Mouse (Mus musculus): ENCODE data around the gene 1810049J17Rik. TPM values are rescaled to one million over a fixed set of nuclear protein-coding genes. Genes with fewer than 3 reads are reported as not detected.

1810049J17Rik gene
- total and polyA plus RNA-seq, 3 experiments, result 23.9 TPM; not detected in 2

DNA sequence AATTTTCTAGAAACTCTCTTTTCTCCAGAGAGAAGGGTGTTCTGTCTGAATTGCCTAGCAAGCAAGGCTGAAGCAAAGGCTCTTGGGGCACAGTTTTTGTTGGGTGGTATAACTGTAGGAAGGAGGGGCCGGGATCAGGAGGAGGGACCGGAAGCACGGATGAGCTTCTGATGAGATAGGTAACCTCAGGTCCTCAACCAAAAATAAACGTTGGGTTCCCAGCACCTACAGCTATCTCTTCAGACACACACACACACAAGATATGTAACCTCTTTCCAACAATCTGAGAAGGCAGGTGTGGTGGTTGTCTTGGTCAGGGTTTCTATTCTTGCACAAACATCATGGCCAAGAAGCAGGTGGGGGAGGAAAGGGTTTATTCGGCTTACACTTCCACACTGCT, 4.4 kb downstream of the 1810049J17Rik start (continued):
- no peak for TF ChIP-seq E2F4 (IDR thresholded peaks at IDR 0.05; ENCODE audit: borderline replicate concordance, low read depth, low read length)
- peak; percentile 26; the same call in 1 of the 2 replicates for TF ChIP-seq ZNF384 (IDR thresholded peaks at IDR 0.05; ENCODE audit: low read depth, low read length)

GRCm38 (mm10) chr15:12315996-12316395, 5.7 kb downstream of the 1810049J17Rik start:
- no peak for DNase-seq (ENCODE audit: low read depth, low spot score)

GRCm38 (mm10) chr15:12314584-12314983, 7.1 kb downstream of the 1810049J17Rik start:
- Histone ChIP-seq H3K9ac (ENCODE audit: control insufficient read depth, low read depth, low read length, poor library complexity, severe bottlenecking) (no peak overlapping the region), H3K36me3 (ENCODE audit: control insufficient read depth in 1 of 2, insufficient read depth in 2 of 2, low read length in 2 of 2) (peaks cover 0 to 38% of the 10 kb centered on the region in 2 experiments; a peak in 2 of 4 replicates), H3K9me3 (replicated peaks; ENCODE audit: insufficient read depth, low read length) (no peaks in the 10 kb centered on the region), H3K4me3 (ENCODE audit: control insufficient read depth in 1 of 2, insufficient read depth in 1 of 2, low read depth in 2 of 2, low read length in 2 of 2) (no peak overlapping the region), H3K27me3 (ENCODE audit: control insufficient read depth in 1 of 2, insufficient read depth in 2 of 2, low read length in 2 of 2) (no peaks in the 10 kb centered on the region), H3K79me2 (ENCODE audit: control insufficient read depth, insufficient read depth, low read length, poor library complexity) (no peaks in the 10 kb centered on the region), H3K27ac (ENCODE audit: control insufficient read depth, low read depth, low read length) (no peak overlapping the region), H3K4me1 (ENCODE audit: control insufficient read depth in 1 of 2, insufficient read depth in 2 of 2, low read length in 2 of 2) (peaks cover 18 to 44% of the 10 kb centered on the region in 2 experiments)
- DNase-seq (ENCODE audit: low read depth, low spot score), result no peak
- TF ChIP-seq USF2 (IDR thresholded peaks at IDR 0.05; ENCODE audit: borderline replicate concordance in 1 of 2, insufficient read depth in 1 of 2, low read depth in 1 of 2, low read length in 2 of 2) (no peak), MYB (IDR thresholded peaks at IDR 0.05; ENCODE audit: low read depth, low read length) (no peak), MAZ (IDR thresholded peaks at IDR 0.05; ENCODE audit: low read depth, low read length) (no peak), CHD2 (IDR thresholded peaks at IDR 0.05; ENCODE audit: low read length) (no peak), ZC3H11A (IDR thresholded peaks at IDR 0.05; ENCODE audit: low read depth, low read length) (no peak), MXI1 (IDR thresholded peaks at IDR 0.05; ENCODE audit: low read depth, low read length) (no peak), CHD1 (IDR thresholded peaks at IDR 0.05; ENCODE audit: low read depth, low read length) (no peak), E2F4 (IDR thresholded peaks at IDR 0.05; ENCODE audit: borderline replicate concordance, low read depth, low read length) (no peak), MAFK (IDR thresholded peaks at IDR 0.05; ENCODE audit: borderline replicate concordance, low read depth, low read length) (no peak), USF1 (IDR thresholded peaks at IDR 0.05; ENCODE audit: low read depth, low read length) (no peak), POLR2AphosphoS5 (IDR thresholded peaks at IDR 0.05; ENCODE audit: borderline replicate concordance, low read depth, low read length) (no peak), NRF1 (IDR thresholded peaks at IDR 0.05; ENCODE audit: insufficient read depth, low read depth, low read length, poor library complexity, severe bottlenecking) (no peak), ZMIZ1 (IDR thresholded peaks at IDR 0.05; ENCODE audit: low read depth, low read length) (no peak), RAD21 (IDR thresholded peaks at IDR 0.05; ENCODE audit: low read depth, low read length) (no peak)

More at GRCm38 (mm10) chr15:12315996-12316395, 5.7 kb downstream of the 1810049J17Rik start:
- Histone ChIP-seq H3K4me3 (ENCODE audit: control insufficient read depth in 1 of 2, insufficient read depth in 1 of 2, low read depth in 2 of 2, low read length in 2 of 2) (no peak overlapping the region), H3K4me1 (ENCODE audit: control insufficient read depth in 1 of 2, insufficient read depth in 2 of 2, low read length in 2 of 2) (peaks cover 18 to 43% of the 10 kb centered on the region in 2 experiments), H3K27ac (ENCODE audit: control insufficient read depth, low read depth, low read length) (no peak overlapping the region), H3K9me3 (replicated peaks; ENCODE audit: insufficient read depth, low read length) (no peaks in the 10 kb centered on the region), H3K36me3 (ENCODE audit: control insufficient read depth in 1 of 2, insufficient read depth in 2 of 2, low read length in 2 of 2) (peaks cover 0 to 40% of the 10 kb centered on the region in 2 experiments; a peak in 2 of 4 replicates), H3K9ac (ENCODE audit: control insufficient read depth, low read depth, low read length, poor library complexity, severe bottlenecking) (no peak overlapping the region), H3K27me3 (ENCODE audit: control insufficient read depth in 1 of 2, insufficient read depth in 2 of 2, low read length in 2 of 2) (no peaks in the 10 kb centered on the region), H3K79me2 (ENCODE audit: control insufficient read depth, insufficient read depth, low read length, poor library complexity) (peaks cover 2% of the 10 kb centered on the region; the same call in 1 of the 2 replicates)
- TF ChIP-seq SIN3A (IDR thresholded peaks at IDR 0.05; ENCODE audit: low read length) (no peak), CHD1 (IDR thresholded peaks at IDR 0.05; ENCODE audit: low read depth, low read length) (0 out of 2 replicates have a peak, but pooled peaks have one; percentile 2), HCFC1 (IDR thresholded peaks at IDR 0.05; ENCODE audit: low read depth, low read length) (no peak)

Data from MEL (cell line).